Comparison of ENCODE assay signal across 8 mouse cellular contexts in genomic region chr16:94571111-94571993, GRCm38 (mm10). TPM values are rescaled to one million over a fixed set of nuclear protein-coding genes. Genes with fewer than 3 reads are reported as not detected.
DNase-seq lines count a peak whose midpoint lies in the region; ATAC-seq lines count a peak whose summit lies in the region.

No protein-coding gene starts in this region.

- no peaks in the 10 kb centered on the region for H3K27me3 ChIP-seq in neural tube, embryonic 11.5 days (ENCODE audit: control insufficient read depth, insufficient read depth, low read length)
- H3K27me3 ChIP-seq in intestine, embryonic 15.5 days (replicated peaks): no peaks in the 10 kb centered on the region
- H3K27me3 ChIP-seq in neural tube, embryonic 12.5 days (replicated peaks): no peaks in the 10 kb centered on the region

- H3K9me3 ChIP-seq in neural tube, embryonic 11.5 days (ENCODE audit: control insufficient read depth, low read length): no peaks in the 10 kb centered on the region
- H3K9me3 ChIP-seq in intestine, embryonic 15.5 days: no peaks in the 10 kb centered on the region
- no peaks in the 10 kb centered on the region for H3K9me3 ChIP-seq in neural tube, embryonic 12.5 days

- H3K27ac ChIP-seq in neural tube, embryonic 11.5 days (ENCODE audit: low read depth, low read length): peak overlapping the region; percentile 100
- H3K27ac ChIP-seq in intestine, embryonic 15.5 days: peak overlapping the region; percentile 100
- peak overlapping the region; percentile 100 for H3K27ac ChIP-seq in neural tube, embryonic 12.5 days

- ATAC-seq in CD4-positive, CD25-positive, alpha-beta regulatory T cell, adult 4 months: no peak
- no peak for ATAC-seq in neural tube, embryonic 11.5 days (ENCODE audit: insufficient read depth, low FRiP score, low TSS enrichment)
- no peak for ATAC-seq in intestine, embryonic 15.5 days
- ATAC-seq in neural tube, embryonic 12.5 days (ENCODE audit: low FRiP score, low read depth): no peak

- no peaks in the 10 kb centered on the region for H3K36me3 ChIP-seq in neural tube, embryonic 11.5 days (ENCODE audit: control insufficient read depth, insufficient read depth, low read length)
- no peaks in the 10 kb centered on the region for H3K36me3 ChIP-seq in intestine, embryonic 15.5 days
- H3K36me3 ChIP-seq in neural tube, embryonic 12.5 days: no peaks in the 10 kb centered on the region

- peak; percentile 35 for DNase-seq in CD4-positive, CD25-positive, alpha-beta regulatory T cell, adult 2 months (ENCODE audit: low read depth, low spot score)
- DNase-seq in neural tube, embryonic 11.5 days (ENCODE audit: low spot score): no peak
- no peak for DNase-seq in neural tube, embryonic 10.5 days (ENCODE audit: extremely low spot score, low spot score)
- DNase-seq in thymus, postnatal 36 days: no peak
- DNase-seq in T-cell, adult 2 months (ENCODE audit: low spot score): no peak

- peak overlapping the region; percentile 96 for H3K9ac ChIP-seq in neural tube, embryonic 11.5 days (ENCODE audit: low read length)
- peak overlapping the region; percentile 99 for H3K9ac ChIP-seq in intestine, embryonic 15.5 days
- H3K9ac ChIP-seq in neural tube, embryonic 12.5 days: peak overlapping the region; percentile 100

- peaks cover 12% of the 10 kb centered on the region for H3K4me1 ChIP-seq in neural tube, embryonic 11.5 days (ENCODE audit: control insufficient read depth, insufficient read depth, low read length)
- H3K4me1 ChIP-seq in intestine, embryonic 15.5 days (replicated peaks): peaks cover 29% of the 10 kb centered on the region
- peaks cover 35% of the 10 kb centered on the region for H3K4me1 ChIP-seq in neural tube, embryonic 12.5 days

- H3K4me2 ChIP-seq in neural tube, embryonic 11.5 days (ENCODE audit: low read depth): peak overlapping the region; percentile 75
- H3K4me2 ChIP-seq in intestine, embryonic 15.5 days (replicated peaks): peak overlapping the region; percentile 71
- peak overlapping the region; percentile 76 for H3K4me2 ChIP-seq in neural tube, embryonic 12.5 days (replicated peaks)

- WGBS in neural tube, embryonic 11.5 days: 36% methylated on average over 10 of the region's 10 CpGs
- WGBS in intestine, embryonic 15.5 days: 22% methylated on average over 10 of the region's 10 CpGs
- 33% methylated on average over 10 of the region's 10 CpGs for WGBS in neural tube, embryonic 12.5 days

- H3K4me3 ChIP-seq in neural tube, embryonic 11.5 days (ENCODE audit: low read depth, low read length): peak overlapping the region; percentile 99
- H3K4me3 ChIP-seq in intestine, embryonic 15.5 days (replicated peaks): peak overlapping the region; percentile 96
- peak overlapping the region; percentile 99 for H3K4me3 ChIP-seq in neural tube, embryonic 12.5 days

RNA-seq across cellular contexts. Expression of gene Dyrk1a, which starts 1.5 kb away (rescaled TPM):
- polyA plus RNA-seq in CD4-positive, CD25-positive, alpha-beta regulatory T cell, adult 4 months (2017; shearing (Covaris generic)): 10 to 100 TPM; 24.2 to 26.6 TPM
- 11.8 and 12.1 TPM in 2 replicates for polyA plus RNA-seq in neural tube, embryonic 11.5 days (2014; fragmentation: Nextera tagmentation; extraction: Ambion mirVana)
- 8.1 and 8.7 TPM in 2 replicates for polyA plus RNA-seq in intestine, embryonic 15.5 days (2015; fragmentation: Nextera tagmentation; extraction: Ambion mirVana)
- 10.0 and 11.8 TPM in 2 replicates for polyA plus RNA-seq in neural tube, embryonic 12.5 days (2016; fragmentation: Nextera tagmentation; extraction: Ambion mirVana)

RNA-seq across cellular contexts. Expression of gene Vps26c, which starts 44.7 kb away (rescaled TPM):
- polyA plus RNA-seq in CD4-positive, CD25-positive, alpha-beta regulatory T cell, adult 4 months (2017; shearing (Covaris generic)): 10 to 100 TPM; 89.2 to 95.1 TPM
- 57.7 and 60.8 TPM in 2 replicates for polyA plus RNA-seq in neural tube, embryonic 11.5 days (2014; fragmentation: Nextera tagmentation; extraction: Ambion mirVana)
- 61.5 and 63.1 TPM in 2 replicates for polyA plus RNA-seq in intestine, embryonic 15.5 days (2015; fragmentation: Nextera tagmentation; extraction: Ambion mirVana)
- polyA plus RNA-seq in neural tube, embryonic 12.5 days (2016; fragmentation: Nextera tagmentation; extraction: Ambion mirVana): 65.2 and 69.7 TPM in 2 replicates
